Mouse (Mus musculus): ENCODE measurements around the gene Filip1l. TPM values are rescaled to one million over a fixed set of nuclear protein-coding genes. Genes with fewer than 3 reads are reported as not detected.
A peak's percentile ranks its signal among the peaks of the same experiment; 100 is the strongest.

Filip1l gene
- total RNA-seq, 2 experiments from 2014 or later: 3.4 to 4.1 TPM

- intact Hi-C loops (cut with DNase I): no loop called here
- no peak for DNase-seq (ENCODE audit: extremely low spot score in 1 of 2, low spot score in 2 of 2)
Measured at GRCm38 (mm10) chr16:57455573-57455972, 102.7 kb downstream of the Filip1l start.

- DNase-seq (ENCODE audit: extremely low spot score in 1 of 2, low spot score in 2 of 2): no peak
- intact Hi-C loops (cut with DNase I): no loop called here
Measured at GRCm38 (mm10) chr16:57456003-57456402, 103.1 kb downstream of the Filip1l start.

- intact Hi-C loops (cut with DNase I): no loop called here
- DNase-seq (ENCODE audit: extremely low spot score in 1 of 2, low spot score in 2 of 2): no peak
Measured at GRCm38 (mm10) chr16:57465386-57465913, 112.6 kb downstream of the Filip1l start.

GRCm38 (mm10) chr16:57469301-57469700, 116.4 kb downstream of the Filip1l start:
- intact Hi-C loops (cut with DNase I): no loop called here
- no peak for DNase-seq (ENCODE audit: extremely low spot score in 1 of 2, low spot score in 2 of 2)

- intact Hi-C loops (cut with DNase I): no loop called here
- no peak for DNase-seq (ENCODE audit: extremely low spot score in 1 of 2, low spot score in 2 of 2)
Measured at GRCm38 (mm10) chr16:57469869-57470268, 117.0 kb downstream of the Filip1l start.

- intact Hi-C loops (cut with DNase I): no loop called here
- no peak for DNase-seq (ENCODE audit: extremely low spot score in 1 of 2, low spot score in 2 of 2)
Measured at GRCm38 (mm10) chr16:57470286-57470830, 117.5 kb downstream of the Filip1l start.

- intact Hi-C loops (cut with DNase I): no loop called here
- DNase-seq (ENCODE audit: extremely low spot score in 1 of 2, low spot score in 2 of 2): no peak
Measured at GRCm38 (mm10) chr16:57471071-57471470, 118.2 kb downstream of the Filip1l start.

- no peak for DNase-seq (ENCODE audit: extremely low spot score in 1 of 2, low spot score in 2 of 2)
- intact Hi-C loops (cut with DNase I): no loop called here
Measured at GRCm38 (mm10) chr16:57473415-57474085, 120.7 kb downstream of the Filip1l start.

GRCm38 (mm10) chr16:57478451-57478850, 125.6 kb downstream of the Filip1l start:
- intact Hi-C loops (cut with DNase I): no loop called here
- no peak for DNase-seq (ENCODE audit: extremely low spot score in 1 of 2, low spot score in 2 of 2)

GRCm38 (mm10) chr16:57479776-57480175, 126.9 kb downstream of the Filip1l start:
- intact Hi-C loops (cut with DNase I): no loop called here
- no peak for DNase-seq (ENCODE audit: extremely low spot score in 1 of 2, low spot score in 2 of 2)

GRCm38 (mm10) chr16:57482264-57482663, 129.4 kb downstream of the Filip1l start:
- no peak for DNase-seq (ENCODE audit: extremely low spot score in 1 of 2, low spot score in 2 of 2)
- intact Hi-C loops (cut with DNase I): no loop called here

- DNase-seq (ENCODE audit: extremely low spot score in 1 of 2, low spot score in 2 of 2): no peak
- intact Hi-C loops (cut with DNase I): no loop called here
Measured at GRCm38 (mm10) chr16:57482911-57483310, 130.0 kb downstream of the Filip1l start.

GRCm38 (mm10) chr16:57483503-57483902, 130.6 kb downstream of the Filip1l start:
- no peak for DNase-seq (ENCODE audit: extremely low spot score in 1 of 2, low spot score in 2 of 2)
- intact Hi-C loops (cut with DNase I): no loop called here

GRCm38 (mm10) chr16:57484043-57484795, 131.3 kb downstream of the Filip1l start:
- DNase-seq (ENCODE audit: extremely low spot score in 1 of 2, low spot score in 2 of 2): no peak
- intact Hi-C loops (cut with DNase I): no loop called here

GRCm38 (mm10) chr16:57485265-57485664, 132.4 kb downstream of the Filip1l start:
- DNase-seq (ENCODE audit: extremely low spot score in 1 of 2, low spot score in 2 of 2): peak in 1 of 2 experiments; percentile 29
- intact Hi-C loops (cut with DNase I): no loop called here

GRCm38 (mm10) chr16:57486266-57486665, 133.4 kb downstream of the Filip1l start:
- intact Hi-C loops (cut with DNase I): no loop called here

GRCm38 (mm10) chr16:57488661-57489060, 135.8 kb downstream of the Filip1l start:
- intact Hi-C loops (cut with DNase I): no loop called here

More at GRCm38 (mm10) chr16:57486266-57486665, 133.4 kb downstream of the Filip1l start:
- DNase-seq (ENCODE audit: extremely low spot score in 1 of 2, low spot score in 2 of 2): no peak

GRCm38 (mm10) chr16:57490691-57491090, 137.8 kb downstream of the Filip1l start:
- intact Hi-C loops (cut with DNase I): no loop called here
- no peak for DNase-seq (ENCODE audit: extremely low spot score in 1 of 2, low spot score in 2 of 2)

More at GRCm38 (mm10) chr16:57488661-57489060, 135.8 kb downstream of the Filip1l start:
- no peak for DNase-seq (ENCODE audit: extremely low spot score in 1 of 2, low spot score in 2 of 2)

- intact Hi-C loops (cut with DNase I): no loop called here
- DNase-seq (ENCODE audit: extremely low spot score in 1 of 2, low spot score in 2 of 2): no peak
Measured at GRCm38 (mm10) chr16:57491853-57492252, 139.0 kb downstream of the Filip1l start.

Measured in left cerebral cortex, postnatal 10 days (tissue).